Comparison of ENCODE assay signal across 20 mouse cellular contexts in genomic region chr7:34618141-34618890, GRCm38 (mm10). TPM values are rescaled to one million over a fixed set of nuclear protein-coding genes. Genes with fewer than 3 reads are reported as not detected.
A peak's percentile ranks its signal among the peaks of the same experiment; 100 is the strongest.
DNase-seq lines count a peak whose midpoint lies in the region; ATAC-seq lines count a peak whose summit lies in the region.
"Had no signal": no experiment of that assay in that cellular context is flagged by ENCODE, and none has a peak within 500 bp of the region (broad histone marks: within the 10 kb centered on the region; RNA-seq: fewer than 3 reads in every experiment).

No protein-coding gene starts in this region.

- DNase-seq in gastrocnemius, adult 18-20 months (ENCODE audit: low spot score), result peak; percentile 61
- no peak for DNase-seq in gastrocnemius, postnatal 10 days
- DNase-seq in gastrocnemius, adult 8-10 months (ENCODE audit: low spot score in 2 of 2), result peak; percentile 24 to 49
- DNase-seq in gastrocnemius, postnatal 14 days, result no peak
- peak; percentile 29 for DNase-seq in gastrocnemius, postnatal 25 days
- DNase-seq: adrenal gland, adult 8-10 months; adrenal gland, postnatal 14 days; adrenal gland, postnatal 36 days; B cell, adult 2 months; cerebellum, adult 11-12 months; cerebellum, adult 2 months; cerebellum, adult 9-10 months; cerebellum, postnatal 10 days; cerebellum, postnatal 25 days had no signal

- no peak for ATAC-seq in megakaryocyte progenitor cell, adult 5-6 weeks (replicated peaks; ENCODE audit: poor library complexity)
- ATAC-seq: activated CD4-positive, CD25-positive, alpha-beta regulatory T cell, adult 4 months; CD4-positive, CD25-positive, alpha-beta regulatory T cell, adult 4 months; forebrain, embryonic 13.5 days; forebrain, embryonic 15.5 days; Patski had no signal

- intact Hi-C loops in gastrocnemius, postnatal 14 days (cut with DNase I; ENCODE audit: low total_unique reads), result no loop called here

RNA-seq across cellular contexts. Expression of gene Kctd15, which starts 38.2 kb away (rescaled TPM):
- total RNA-seq in gastrocnemius, adult 18-20 months (2021), result 10 to 100 TPM; 45.8 to 49.0 TPM
- 10 to 100 TPM; 37.0 to 37.2 TPM for total RNA-seq in gastrocnemius, postnatal 10 days (2021)
- 10 to 100 TPM; 55.6 to 60.8 (median 58.6) TPM for total RNA-seq in gastrocnemius, adult 8-10 months (2022)
- 10 to 100 TPM; 22.2 to 32.6 TPM for total RNA-seq in gastrocnemius, postnatal 14 days (2021)
- total RNA-seq in gastrocnemius, postnatal 25 days (2021), result 10 to 100 TPM; 32.5 to 36.8 TPM
- 0.22 TPM in 1 of 2 replicates, not detected in the other for total RNA-seq in megakaryocyte progenitor cell, adult 5-6 weeks (2015)
- not detected in 2 replicates for total RNA-seq in megakaryocyte progenitor cell, adult 5-6 weeks (2017)

Comparison
In these comparisons a context has a peak if more than half of its experiments do, and no peak if none do; other contexts are left out.
1. DNase-seq: peak in gastrocnemius, adult 18-20 months (single experiment), gastrocnemius, adult 8-10 months (2 of 2) and gastrocnemius, postnatal 25 days (single experiment); none in gastrocnemius, postnatal 10 days (single experiment) and gastrocnemius, postnatal 14 days (single experiment).
2. RNA of gene Kctd15, which starts 38.2 kb away (total RNA-seq): 55.6 to 60.8 TPM in gastrocnemius, adult 8-10 months, 45.8 to 49.0 TPM in gastrocnemius, adult 18-20 months, 37.0 to 37.2 TPM in gastrocnemius, postnatal 10 days, 32.5 to 36.8 TPM in gastrocnemius, postnatal 25 days and 22.2 to 32.6 TPM in gastrocnemius, postnatal 14 days; 0.22 TPM in megakaryocyte progenitor cell, adult 5-6 weeks; every median in the first group is over 10 times any median in the second.